Mouse (Mus musculus): ENCODE results near the gene Tff3. TPM values are rescaled to one million over a fixed set of nuclear protein-coding genes. Genes with fewer than 3 reads are reported as not detected.
A peak's percentile ranks its signal among the peaks of the same experiment; 100 is the strongest.

The Tff3 gene
- polyA plus RNA-seq, 1 experiment from 2014 or later, result 0.70 TPM

- no peaks in the 10 kb centered on the region for H3K9me3 ChIP-seq (replicated peaks; ENCODE audit: control insufficient read depth, low read length, poor library complexity, severe bottlenecking)
- no peak overlapping the region for H3K4me3 ChIP-seq (ENCODE audit: low read depth, low read length)
- H3K27ac ChIP-seq (ENCODE audit: low read length), result no peak overlapping the region
- no peak overlapping the region for H3K4me2 ChIP-seq (ENCODE audit: low read length)
- no peaks in the 10 kb centered on the region for H3K27me3 ChIP-seq (ENCODE audit: control insufficient read depth, insufficient read depth, low read depth, low read length)
- WGBS, result 92% methylated on average over 15 of the region's 15 CpGs
- ATAC-seq, result no peak
- H3K36me3 ChIP-seq (ENCODE audit: control insufficient read depth, insufficient read depth, low read length), result peaks cover 37% of the 10 kb centered on the region
- H3K9ac ChIP-seq (ENCODE audit: low read depth, low read length), result no peak overlapping the region
- no peaks in the 10 kb centered on the region; the same call in 1 of the 2 replicates for H3K4me1 ChIP-seq (ENCODE audit: control insufficient read depth, insufficient read depth, low read length)
Measured at GRCm38 (mm10) chr17:31108388-31108787, 21.1 kb downstream of the Tff3 start.

GRCm38 (mm10) chr17:31103823-31104222 is 25.6 kb downstream of the Tff3 start:
- Histone ChIP-seq H3K36me3 (ENCODE audit: control insufficient read depth, insufficient read depth, low read length) (peaks cover 13% of the 10 kb centered on the region), H3K4me2 (ENCODE audit: low read length) (no peak overlapping the region), H3K4me1 (ENCODE audit: control insufficient read depth, insufficient read depth, low read length) (no peaks in the 10 kb centered on the region), H3K27me3 (ENCODE audit: control insufficient read depth, insufficient read depth, low read depth, low read length) (no peaks in the 10 kb centered on the region), H3K9ac (ENCODE audit: low read depth, low read length) (no peak overlapping the region), H3K27ac (ENCODE audit: low read length) (no peak overlapping the region), H3K9me3 (replicated peaks; ENCODE audit: control insufficient read depth, low read length, poor library complexity, severe bottlenecking) (no peaks in the 10 kb centered on the region), H3K4me3 (ENCODE audit: low read depth, low read length) (no peak overlapping the region)
- ATAC-seq, result no peak
- WGBS, result 89% methylated on average over 8 of the region's 8 CpGs

- no peak for ATAC-seq
- WGBS, result 91% methylated on average over 8 of the region's 8 CpGs
- Histone ChIP-seq H3K9me3 (replicated peaks; ENCODE audit: control insufficient read depth, low read length, poor library complexity, severe bottlenecking) (no peaks in the 10 kb centered on the region), H3K27me3 (ENCODE audit: control insufficient read depth, insufficient read depth, low read depth, low read length) (no peaks in the 10 kb centered on the region), H3K4me3 (ENCODE audit: low read depth, low read length) (no peak overlapping the region), H3K27ac (ENCODE audit: low read length) (no peak overlapping the region), H3K9ac (ENCODE audit: low read depth, low read length) (no peak overlapping the region), H3K4me2 (ENCODE audit: low read length) (no peak overlapping the region), H3K4me1 (ENCODE audit: control insufficient read depth, insufficient read depth, low read length) (no peaks in the 10 kb centered on the region), H3K36me3 (ENCODE audit: control insufficient read depth, insufficient read depth, low read length) (peaks cover 7% of the 10 kb centered on the region)
Measured at GRCm38 (mm10) chr17:31103007-31103570, 26.4 kb downstream of the Tff3 start.

GRCm38 (mm10) chr17:31098788-31099187 is 30.7 kb downstream of the Tff3 start:
- H3K27me3 ChIP-seq (ENCODE audit: control insufficient read depth, insufficient read depth, low read depth, low read length), result no peaks in the 10 kb centered on the region
- 0 out of 2 replicates have a peak, but pooled peaks cover 2% of the 10 kb centered on the region for H3K4me1 ChIP-seq (ENCODE audit: control insufficient read depth, insufficient read depth, low read length)
- 92% methylated on average over 5 of the region's 5 CpGs for WGBS
- no peak overlapping the region for H3K4me2 ChIP-seq (ENCODE audit: low read length)
- H3K9ac ChIP-seq (ENCODE audit: low read depth, low read length), result no peak overlapping the region
- H3K36me3 ChIP-seq (ENCODE audit: control insufficient read depth, insufficient read depth, low read length), result peaks cover 20% of the 10 kb centered on the region
- no peaks in the 10 kb centered on the region for H3K9me3 ChIP-seq (replicated peaks; ENCODE audit: control insufficient read depth, low read length, poor library complexity, severe bottlenecking)
- no peak overlapping the region for H3K27ac ChIP-seq (ENCODE audit: low read length)
- H3K4me3 ChIP-seq (ENCODE audit: low read depth, low read length), result no peak overlapping the region
- no peak for ATAC-seq

- Histone ChIP-seq H3K9me3 (replicated peaks; ENCODE audit: control insufficient read depth, low read length, poor library complexity, severe bottlenecking) (no peaks in the 10 kb centered on the region), H3K27me3 (ENCODE audit: control insufficient read depth, insufficient read depth, low read depth, low read length) (no peaks in the 10 kb centered on the region), H3K4me1 (ENCODE audit: control insufficient read depth, insufficient read depth, low read length) (peaks cover 3% of the 10 kb centered on the region; the same call in 1 of the 2 replicates), H3K27ac (ENCODE audit: low read length) (no peak overlapping the region), H3K4me2 (ENCODE audit: low read length) (no peak overlapping the region), H3K36me3 (ENCODE audit: control insufficient read depth, insufficient read depth, low read length) (peaks cover 22% of the 10 kb centered on the region), H3K9ac (ENCODE audit: low read depth, low read length) (no peak overlapping the region), H3K4me3 (ENCODE audit: low read depth, low read length) (no peak overlapping the region)
- WGBS, result 98% methylated on average over 2 of the region's 2 CpGs
- no peak for ATAC-seq
Measured at GRCm38 (mm10) chr17:31096893-31097292, 32.6 kb downstream of the Tff3 start.

GRCm38 (mm10) chr17:31095570-31095969 is 33.9 kb downstream of the Tff3 start:
- H3K36me3 ChIP-seq (ENCODE audit: control insufficient read depth, insufficient read depth, low read length), result peaks cover 22% of the 10 kb centered on the region
- no peak for ATAC-seq

GRCm38 (mm10) chr17:31094781-31095180 is 34.7 kb downstream of the Tff3 start:
- Histone ChIP-seq H3K9ac (ENCODE audit: low read depth, low read length) (no peak overlapping the region), H3K4me1 (ENCODE audit: control insufficient read depth, insufficient read depth, low read length) (peaks cover 22% of the 10 kb centered on the region), H3K27ac (ENCODE audit: low read length) (no peak overlapping the region), H3K36me3 (ENCODE audit: control insufficient read depth, insufficient read depth, low read length) (peaks cover 22% of the 10 kb centered on the region), H3K4me3 (ENCODE audit: low read depth, low read length) (no peak overlapping the region), H3K9me3 (replicated peaks; ENCODE audit: control insufficient read depth, low read length, poor library complexity, severe bottlenecking) (no peaks in the 10 kb centered on the region), H3K4me2 (ENCODE audit: low read length) (no peak overlapping the region), H3K27me3 (ENCODE audit: control insufficient read depth, insufficient read depth, low read depth, low read length) (no peaks in the 10 kb centered on the region)
- no peak for ATAC-seq
- 59% methylated on average over 5 of the region's 5 CpGs for WGBS

More at GRCm38 (mm10) chr17:31095570-31095969, 33.9 kb downstream of the Tff3 start:
- 89% methylated on average over 7 of the region's 7 CpGs for WGBS
- no peak overlapping the region for H3K4me2 ChIP-seq (ENCODE audit: low read length)
- no peaks in the 10 kb centered on the region for H3K27me3 ChIP-seq (ENCODE audit: control insufficient read depth, insufficient read depth, low read depth, low read length)
- H3K4me1 ChIP-seq (ENCODE audit: control insufficient read depth, insufficient read depth, low read length), result peaks cover 15% of the 10 kb centered on the region
- no peak overlapping the region for H3K4me3 ChIP-seq (ENCODE audit: low read depth, low read length)
- H3K9me3 ChIP-seq (replicated peaks; ENCODE audit: control insufficient read depth, low read length, poor library complexity, severe bottlenecking), result no peaks in the 10 kb centered on the region
- no peak overlapping the region for H3K27ac ChIP-seq (ENCODE audit: low read length)
- H3K9ac ChIP-seq (ENCODE audit: low read depth, low read length), result no peak overlapping the region

- Histone ChIP-seq H3K9ac (ENCODE audit: low read depth, low read length) (no peak overlapping the region), H3K4me3 (ENCODE audit: low read depth, low read length) (no peak overlapping the region), H3K4me1 (ENCODE audit: control insufficient read depth, insufficient read depth, low read length) (peaks cover 34% of the 10 kb centered on the region), H3K36me3 (ENCODE audit: control insufficient read depth, insufficient read depth, low read length) (peaks cover 15% of the 10 kb centered on the region), H3K27me3 (ENCODE audit: control insufficient read depth, insufficient read depth, low read depth, low read length) (no peaks in the 10 kb centered on the region), H3K4me2 (ENCODE audit: low read length) (no peak overlapping the region), H3K9me3 (replicated peaks; ENCODE audit: control insufficient read depth, low read length, poor library complexity, severe bottlenecking) (no peaks in the 10 kb centered on the region), H3K27ac (ENCODE audit: low read length) (peak overlapping the region; percentile 39)
- ATAC-seq, result 0 out of 2 replicates have a peak, but pooled peaks have one; percentile 16
- WGBS, result 30% methylated on average over 13 of the region's 13 CpGs
Measured at GRCm38 (mm10) chr17:31091023-31091735, 38.3 kb downstream of the Tff3 start.

- Histone ChIP-seq H3K27me3 (ENCODE audit: control insufficient read depth, insufficient read depth, low read depth, low read length) (no peaks in the 10 kb centered on the region), H3K4me1 (ENCODE audit: control insufficient read depth, insufficient read depth, low read length) (peaks cover 34% of the 10 kb centered on the region), H3K4me3 (ENCODE audit: low read depth, low read length) (no peak overlapping the region), H3K4me2 (ENCODE audit: low read length) (no peak overlapping the region), H3K36me3 (ENCODE audit: control insufficient read depth, insufficient read depth, low read length) (peaks cover 5% of the 10 kb centered on the region), H3K9ac (ENCODE audit: low read depth, low read length) (no peak overlapping the region), H3K27ac (ENCODE audit: low read length) (peak overlapping the region; percentile 9), H3K9me3 (replicated peaks; ENCODE audit: control insufficient read depth, low read length, poor library complexity, severe bottlenecking) (no peaks in the 10 kb centered on the region)
- 72% methylated on average over 8 of the region's 8 CpGs for WGBS
- no peak for ATAC-seq
Measured at GRCm38 (mm10) chr17:31089848-31090247, 39.6 kb downstream of the Tff3 start.
